Mouse (Mus musculus) embryonic fibroblast, embryonic 13.5 days (primary cell): ENCODE measurements around the gene Gm9821. TPM values are rescaled to one million over a fixed set of nuclear protein-coding genes. Genes with fewer than 3 reads are reported as not detected.

Experiments
- H3K27ac ChIP-seq: 2 replicates; pipeline ENCODE4 v1.5.1; 2012; ENCODE audit warnings: low read length, control low read depth, inconsistent platforms; ENCODE audit not compliant: insufficient read depth
- H3K4me1 ChIP-seq: 2 replicates; pipeline ENCODE4 v1.6.1; 2011; ENCODE audit warnings: low read length; ENCODE audit not compliant: control insufficient read depth, insufficient read depth
- H3K4me3 ChIP-seq: 2 replicates; pipeline ENCODE4 v1.5.1; 2011; ENCODE audit warnings: mild to moderate bottlenecking, control low read depth, low read length; ENCODE audit not compliant: insufficient read depth
- CTCF ChIP-seq: IDR thresholded peaks from 2 replicates; pipeline ENCODE4 v1.5.1; 2011; ENCODE audit warnings: mild to moderate bottlenecking, control low read depth, low read length, moderate library complexity, borderline replicate concordance; ENCODE audit not compliant: insufficient read depth
- POLR2A ChIP-seq: IDR thresholded peaks from 2 replicates; pipeline ENCODE4 v1.6.1; 2011; ENCODE audit warnings: low read depth, mild to moderate bottlenecking, control low read depth, low read length, moderate library complexity
- polyA plus RNA-seq: library from polyadenylated mRNA; stranded (reverse); fragments of >200 nt; gene quantifications from 2 replicates; pipeline ENCODE4 v1.2.4, GENCODE M21; 2011; ENCODE audit warnings: low read depth; ENCODE audit not compliant: missing spikeins, insufficient read length

Gene Gm9821
- polyA plus RNA-seq, 1 experiment: not detected

DNA sequence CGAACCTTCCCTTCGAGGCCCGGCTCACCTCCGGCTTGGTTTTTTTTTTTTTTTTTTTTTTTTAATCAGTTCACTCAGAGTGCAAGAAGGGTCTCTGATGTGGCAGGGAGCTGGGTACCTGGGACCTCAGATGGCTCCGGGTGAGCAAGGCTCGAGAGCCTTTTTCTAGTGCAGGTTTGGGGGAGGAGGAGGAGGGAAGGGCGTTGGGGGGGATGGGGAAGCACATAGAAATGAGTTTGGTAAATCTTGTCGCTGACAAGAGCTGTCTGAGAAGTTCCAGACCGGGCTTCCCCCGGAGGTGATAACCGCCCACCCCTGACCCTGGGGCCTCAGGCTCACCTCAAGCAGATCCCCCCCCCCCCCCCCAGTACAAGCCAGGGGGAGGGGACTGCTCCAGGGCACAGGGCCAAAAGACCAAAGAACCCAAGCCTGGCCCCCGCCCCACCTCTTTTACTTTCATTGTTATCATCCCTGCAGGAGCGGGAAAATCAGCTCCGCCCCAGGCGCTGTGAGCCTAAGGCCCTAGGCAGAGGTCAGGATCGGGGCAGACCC, 13.3 kb upstream of the Gm9821 start, which contains the start of gene Mdk:
TSS of gene Mdk (minus strand) at position 138 of the 552 bp plus-strand sequence.
- no peak within 1 kb of the TSS for H3K27ac ChIP-seq
- H3K4me1 ChIP-seq: no peaks in the 10 kb centered on the region
- TF ChIP-seq POLR2A (no peak), CTCF (no peak)
- peak within 1 kb of the TSS; percentile 11 for H3K4me3 ChIP-seq

GRCm38 (mm10) chr2:91932737-91933350, 12.7 kb upstream of the Gm9821 start:
- H3K4me1 ChIP-seq: no peaks in the 10 kb centered on the region
- H3K4me3 ChIP-seq: no peak overlapping the region
- no peak for TF ChIP-seq CTCF
- no peak for TF ChIP-seq POLR2A
- H3K27ac ChIP-seq: no peak overlapping the region

GRCm38 (mm10) chr2:91933471-91933870, 12.0 kb upstream of the Gm9821 start:
- Histone ChIP-seq H3K27ac (no peak overlapping the region), H3K4me1 (no peaks in the 10 kb centered on the region)
- no peak for TF ChIP-seq CTCF
- no peak for TF ChIP-seq POLR2A

DNA sequence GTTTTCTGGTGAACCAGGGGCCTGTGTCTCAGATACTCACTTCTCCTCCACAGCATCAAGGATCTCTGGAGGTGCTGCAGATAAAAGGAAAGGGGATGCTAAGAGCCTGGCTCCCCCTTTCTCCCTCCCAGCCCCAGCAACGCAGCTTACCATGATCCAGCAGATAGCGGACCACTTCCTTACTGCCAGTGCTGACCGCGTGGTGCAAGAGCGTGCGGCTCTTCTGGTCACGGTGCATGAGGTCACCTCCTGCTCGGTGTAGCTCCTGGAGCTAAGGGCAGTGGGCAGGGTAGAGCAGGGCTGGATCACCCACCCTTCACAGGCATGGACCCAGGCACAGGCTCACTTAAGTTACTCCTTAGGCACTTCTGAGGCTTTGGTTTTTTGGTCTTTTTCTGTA, 11.5 kb upstream of the Gm9821 start:
- no peaks in the 10 kb centered on the region for H3K4me1 ChIP-seq
- TF ChIP-seq POLR2A (no peak), CTCF (no peak)
- no peak overlapping the region for H3K4me3 ChIP-seq
- no peak overlapping the region for H3K27ac ChIP-seq

More at GRCm38 (mm10) chr2:91933471-91933870, 12.0 kb upstream of the Gm9821 start:
- H3K4me3 ChIP-seq: no peak overlapping the region

DNA sequence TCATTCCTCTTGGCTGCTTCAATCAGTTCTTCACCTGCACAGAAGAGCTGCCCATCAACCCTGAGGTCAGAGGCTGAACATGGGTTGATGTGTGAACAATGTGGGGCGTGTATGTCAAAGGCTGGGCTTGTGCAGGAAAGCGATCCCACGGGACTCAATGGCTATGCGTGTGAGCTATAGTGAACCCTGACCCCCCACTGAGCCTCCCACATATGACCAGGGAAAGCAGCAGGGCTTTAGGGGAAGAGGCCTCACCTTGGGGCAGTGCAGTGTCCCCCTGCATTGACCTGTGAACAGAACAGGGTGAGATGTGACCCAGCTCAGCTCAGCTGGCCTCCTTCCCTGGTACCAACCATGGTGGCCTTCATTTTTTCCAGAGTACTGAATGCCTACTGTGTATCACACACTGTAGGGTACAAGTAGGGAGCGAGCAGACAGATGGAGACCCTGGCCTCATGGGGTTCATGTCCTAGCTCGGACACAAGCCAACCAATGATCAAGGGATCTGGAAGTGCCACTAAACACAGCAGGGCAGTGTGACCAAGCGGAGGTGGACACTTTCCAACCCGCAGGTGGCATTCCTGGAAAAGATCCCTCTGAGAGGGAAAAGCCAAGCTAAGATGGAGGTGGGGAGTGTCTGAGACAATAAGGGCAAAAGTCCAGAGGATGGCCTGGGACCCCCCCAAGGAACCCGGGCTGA, 10.5 kb upstream of the Gm9821 start:
- no peak overlapping the region for H3K27ac ChIP-seq
- H3K4me3 ChIP-seq: no peak overlapping the region
- H3K4me1 ChIP-seq: no peaks in the 10 kb centered on the region
- TF ChIP-seq POLR2A (no peak), CTCF (no peak)

- no peak for TF ChIP-seq CTCF
- no peak for TF ChIP-seq POLR2A
- Histone ChIP-seq H3K4me1 (no peaks in the 10 kb centered on the region), H3K4me3 (no peak overlapping the region), H3K27ac (no peak overlapping the region)
These were observed 9.3 kb upstream of the Gm9821 start for GRCm38 (mm10) chr2:91936154-91936553.

GRCm38 (mm10) chr2:91939303-91939935, 6.1 kb upstream of the Gm9821 start:
- Histone ChIP-seq H3K4me3 (no peak overlapping the region), H3K4me1 (no peaks in the 10 kb centered on the region), H3K27ac (no peak overlapping the region)
- no peak for TF ChIP-seq CTCF

GRCm38 (mm10) chr2:91942356-91942755, 3.1 kb upstream of the Gm9821 start:
- TF ChIP-seq CTCF (no peak), POLR2A (no peak)
- Histone ChIP-seq H3K4me1 (0 out of 2 replicates have a peak, but pooled peaks cover under 1% of the 10 kb centered on the region), H3K4me3 (no peak overlapping the region), H3K27ac (no peak overlapping the region)

GRCm38 (mm10) chr2:91944170-91944950, 1.1 kb upstream of the Gm9821 start:
- Histone ChIP-seq H3K4me1 (0 out of 2 replicates have a peak, but pooled peaks cover 6% of the 10 kb centered on the region), H3K4me3 (no peak overlapping the region), H3K27ac (no peak overlapping the region)
- TF ChIP-seq POLR2A (no peak), CTCF (peak; percentile 99)
